Mouse (Mus musculus): ENCODE results near the gene Spdye4c.
A peak's percentile ranks its signal among the peaks of the same experiment; 100 is the strongest.

Spdye4c gene

GRCm38 (mm10) chr2:128568018-128568417, 23.0 kb upstream of the Spdye4c start:
- DNase-seq (ENCODE audit: low read depth, low spot score) = no peak
- no peaks in the 10 kb centered on the region for H3K36me3 ChIP-seq (ENCODE audit: control insufficient read depth, insufficient read depth, low read length, poor library complexity, severe bottlenecking)
- H3K27me3 ChIP-seq (ENCODE audit: control insufficient read depth, insufficient read depth, low read length, poor library complexity, severe bottlenecking) = no peaks in the 10 kb centered on the region

- Histone ChIP-seq H3K27me3 (ENCODE audit: control insufficient read depth, insufficient read depth, low read length, poor library complexity, severe bottlenecking) (no peaks in the 10 kb centered on the region), H3K36me3 (ENCODE audit: control insufficient read depth, insufficient read depth, low read length, poor library complexity, severe bottlenecking) (no peaks in the 10 kb centered on the region)
- DNase-seq (ENCODE audit: low read depth, low spot score) = no peak
Observed at GRCm38 (mm10) chr2:128568490-128568889, 22.5 kb upstream of the Spdye4c start.

GRCm38 (mm10) chr2:128571001-128571400, 20.0 kb upstream of the Spdye4c start:
- DNase-seq (ENCODE audit: low read depth, low spot score) = no peak
- Histone ChIP-seq H3K36me3 (ENCODE audit: control insufficient read depth, insufficient read depth, low read length, poor library complexity, severe bottlenecking) (no peaks in the 10 kb centered on the region), H3K27me3 (ENCODE audit: control insufficient read depth, insufficient read depth, low read length, poor library complexity, severe bottlenecking) (no peaks in the 10 kb centered on the region)

GRCm38 (mm10) chr2:128572726-128573624, 18.0 kb upstream of the Spdye4c start:
- no peaks in the 10 kb centered on the region for H3K36me3 ChIP-seq (ENCODE audit: control insufficient read depth, insufficient read depth, low read length, poor library complexity, severe bottlenecking)
- no peaks in the 10 kb centered on the region for H3K27me3 ChIP-seq (ENCODE audit: control insufficient read depth, insufficient read depth, low read length, poor library complexity, severe bottlenecking)
- peak; percentile 77 for DNase-seq (ENCODE audit: low read depth, low spot score)

- Histone ChIP-seq H3K36me3 (ENCODE audit: control insufficient read depth, insufficient read depth, low read length, poor library complexity, severe bottlenecking) (no peaks in the 10 kb centered on the region), H3K27me3 (ENCODE audit: control insufficient read depth, insufficient read depth, low read length, poor library complexity, severe bottlenecking) (no peaks in the 10 kb centered on the region; the same call in 1 of the 2 replicates)
- DNase-seq (ENCODE audit: low read depth, low spot score) = no peak
Observed at GRCm38 (mm10) chr2:128582881-128583280, 8.1 kb upstream of the Spdye4c start.

- Histone ChIP-seq H3K36me3 (ENCODE audit: control insufficient read depth, insufficient read depth, low read length, poor library complexity, severe bottlenecking) (no peaks in the 10 kb centered on the region), H3K27me3 (ENCODE audit: control insufficient read depth, insufficient read depth, low read length, poor library complexity, severe bottlenecking) (no peaks in the 10 kb centered on the region)
- no peak for DNase-seq (ENCODE audit: low read depth, low spot score)
Observed at GRCm38 (mm10) chr2:128592301-128592700, 1.3 kb downstream of the Spdye4c start.

- no peaks in the 10 kb centered on the region for H3K36me3 ChIP-seq (ENCODE audit: control insufficient read depth, insufficient read depth, low read length, poor library complexity, severe bottlenecking)
- no peaks in the 10 kb centered on the region for H3K27me3 ChIP-seq (ENCODE audit: control insufficient read depth, insufficient read depth, low read length, poor library complexity, severe bottlenecking)
- DNase-seq (ENCODE audit: low read depth, low spot score) = no peak
Observed at GRCm38 (mm10) chr2:128601534-128601933, 10.5 kb downstream of the Spdye4c start.

GRCm38 (mm10) chr2:128609286-128609685, 18.3 kb downstream of the Spdye4c start:
- H3K27me3 ChIP-seq (ENCODE audit: control insufficient read depth, insufficient read depth, low read length, poor library complexity, severe bottlenecking) = no peaks in the 10 kb centered on the region
- DNase-seq (ENCODE audit: low read depth, low spot score) = no peak
- H3K36me3 ChIP-seq (ENCODE audit: control insufficient read depth, insufficient read depth, low read length, poor library complexity, severe bottlenecking) = peaks cover 4% of the 10 kb centered on the region; the same call in 1 of the 2 replicates

- H3K36me3 ChIP-seq (ENCODE audit: control insufficient read depth, insufficient read depth, low read length, poor library complexity, severe bottlenecking) = peaks cover 12% of the 10 kb centered on the region
- no peaks in the 10 kb centered on the region for H3K27me3 ChIP-seq (ENCODE audit: control insufficient read depth, insufficient read depth, low read length, poor library complexity, severe bottlenecking)
- no peak for DNase-seq (ENCODE audit: low read depth, low spot score)
Observed at GRCm38 (mm10) chr2:128611178-128611577, 20.2 kb downstream of the Spdye4c start.

GRCm38 (mm10) chr2:128612275-128612674, 21.3 kb downstream of the Spdye4c start:
- H3K36me3 ChIP-seq (ENCODE audit: control insufficient read depth, insufficient read depth, low read length, poor library complexity, severe bottlenecking) = peaks cover 16% of the 10 kb centered on the region
- no peak for DNase-seq (ENCODE audit: low read depth, low spot score)
- no peaks in the 10 kb centered on the region for H3K27me3 ChIP-seq (ENCODE audit: control insufficient read depth, insufficient read depth, low read length, poor library complexity, severe bottlenecking)

- peaks cover 18% of the 10 kb centered on the region for H3K36me3 ChIP-seq (ENCODE audit: control insufficient read depth, insufficient read depth, low read length, poor library complexity, severe bottlenecking)
- H3K27me3 ChIP-seq (ENCODE audit: control insufficient read depth, insufficient read depth, low read length, poor library complexity, severe bottlenecking) = no peaks in the 10 kb centered on the region
- no peak for DNase-seq (ENCODE audit: low read depth, low spot score)
Observed at GRCm38 (mm10) chr2:128613365-128613764, 22.4 kb downstream of the Spdye4c start.

- DNase-seq (ENCODE audit: low read depth, low spot score) = no peak
- no peaks in the 10 kb centered on the region for H3K27me3 ChIP-seq (ENCODE audit: control insufficient read depth, insufficient read depth, low read length, poor library complexity, severe bottlenecking)
- peaks cover 22% of the 10 kb centered on the region for H3K36me3 ChIP-seq (ENCODE audit: control insufficient read depth, insufficient read depth, low read length, poor library complexity, severe bottlenecking)
Observed at GRCm38 (mm10) chr2:128615366-128615765, 24.4 kb downstream of the Spdye4c start.

GRCm38 (mm10) chr2:128620578-128620977, 29.6 kb downstream of the Spdye4c start:
- no peaks in the 10 kb centered on the region for H3K27me3 ChIP-seq (ENCODE audit: control insufficient read depth, insufficient read depth, low read length, poor library complexity, severe bottlenecking)
- DNase-seq (ENCODE audit: low read depth, low spot score) = no peak
- peaks cover 34% of the 10 kb centered on the region for H3K36me3 ChIP-seq (ENCODE audit: control insufficient read depth, insufficient read depth, low read length, poor library complexity, severe bottlenecking)
